Mouse (Mus musculus) 3134 (cell line): ENCODE data around the gene Lime1.

Source experiments
- DNase-seq: peaks from one replicate; pipeline ENCODE4 v3.0.0-alpha.2; 2011; ENCODE audit warnings: low spot score; ENCODE audit not compliant: insufficient read length; ENCODE audit errors: extremely low read depth

The Lime1 gene

GRCm38 (mm10) chr2:181379778-181380177 is at the start of gene Lime1:
Lime1 (plus strand) TSS chr2:181380078.
- no peak for DNase-seq

- DNase-seq: no peak
Measured at GRCm38 (mm10) chr2:181332542-181332941, 47.3 kb upstream of the Lime1 start.

- DNase-seq: peak; percentile 21
Measured at GRCm38 (mm10) chr2:181334023-181334422, 45.9 kb upstream of the Lime1 start.

- DNase-seq: no peak
Measured at GRCm38 (mm10) chr2:181340426-181340825, 39.5 kb upstream of the Lime1 start.

- DNase-seq: no peak
Measured at GRCm38 (mm10) chr2:181342766-181343165, 37.1 kb upstream of the Lime1 start.

- DNase-seq: no peak
Measured at GRCm38 (mm10) chr2:181356780-181357179, 23.1 kb upstream of the Lime1 start.

- DNase-seq: no peak
Measured at GRCm38 (mm10) chr2:181363946-181364345, 15.9 kb upstream of the Lime1 start.

- no peak for DNase-seq
Measured at GRCm38 (mm10) chr2:181364487-181364859, 15.4 kb upstream of the Lime1 start.

- peak; percentile 92 for DNase-seq
Measured at GRCm38 (mm10) chr2:181364860-181365596, 14.8 kb upstream of the Lime1 start, which contains the start of the genes Zgpat and Arfrp1. Zgpat (plus strand) TSS chr2:181364928. Arfrp1 (minus strand) TSS chr2:181365404.

GRCm38 (mm10) chr2:181365655-181366075 is 14.2 kb upstream of the Lime1 start:
- no peak for DNase-seq

GRCm38 (mm10) chr2:181370001-181370400 is 9.9 kb upstream of the Lime1 start:
- DNase-seq: no peak

GRCm38 (mm10) chr2:181375787-181376186 is 4.1 kb upstream of the Lime1 start:
- DNase-seq: no peak

GRCm38 (mm10) chr2:181377230-181377629 is 2.6 kb upstream of the Lime1 start:
- DNase-seq: no peak

- no peak for DNase-seq
Measured at GRCm38 (mm10) chr2:181378701-181379100, 1.2 kb upstream of the Lime1 start.

GRCm38 (mm10) chr2:181380251-181380650 is 373 bp downstream of the Lime1 start:
- no peak for DNase-seq

- DNase-seq: no peak
Measured at GRCm38 (mm10) chr2:181381107-181381506, 1.2 kb downstream of the Lime1 start.

GRCm38 (mm10) chr2:181381631-181382306 is 1.9 kb downstream of the Lime1 start:
- DNase-seq: no peak

GRCm38 (mm10) chr2:181384463-181384862 is 4.6 kb downstream of the Lime1 start:
- no peak for DNase-seq

GRCm38 (mm10) chr2:181384919-181385391 is 5.1 kb downstream of the Lime1 start:
- DNase-seq: no peak

GRCm38 (mm10) chr2:181385885-181386284 is 6.0 kb downstream of the Lime1 start:
- no peak for DNase-seq

GRCm38 (mm10) chr2:181386663-181387210 is 6.9 kb downstream of the Lime1 start:
- DNase-seq: no peak
